Mouse (Mus musculus) kidney, adult 11 months (tissue): ENCODE results near the gene Zfp970.
"Not testable (repeated sequence)": the region's sequence is repeated elsewhere in the genome, so short reads cannot be mapped to it uniquely, and the experiment has no call there.

ENCODE experiments used
- DNase-seq: peaks from one replicate; pipeline ENCODE4 v3.0.0; 2022

The Zfp970 gene

GRCm38 (mm10) chr2:177464676-177465075, at the start of gene Zfp970:
Gene Zfp970, plus strand, starts transcription at chr2:177464733.
- peak; percentile 51 for DNase-seq

- not testable (repeated sequence) for DNase-seq
Observed at GRCm38 (mm10) chr2:177468222-177468621, 3.7 kb downstream of the Zfp970 start.

- DNase-seq, result not testable (repeated sequence)
Observed at GRCm38 (mm10) chr2:177472261-177472660, 7.7 kb downstream of the Zfp970 start.

- DNase-seq, result not testable (repeated sequence)
Observed at GRCm38 (mm10) chr2:177481971-177482370, 17.4 kb downstream of the Zfp970 start.

- not testable (repeated sequence) for DNase-seq
Observed at GRCm38 (mm10) chr2:177483238-177483948, 18.9 kb downstream of the Zfp970 start.

- DNase-seq, result peak; percentile 77
Observed at GRCm38 (mm10) chr2:177498067-177498466, 33.5 kb downstream of the Zfp970 start, which contains the start of gene Gm14403. Gene Gm14403, plus strand, starts transcription at chr2:177498215.

- DNase-seq, result not testable (repeated sequence)
Observed at GRCm38 (mm10) chr2:177499182-177499581, 34.6 kb downstream of the Zfp970 start.

GRCm38 (mm10) chr2:177505211-177505719, 40.7 kb downstream of the Zfp970 start:
- DNase-seq, result not testable (repeated sequence)

- DNase-seq, result not testable (repeated sequence)
Observed at GRCm38 (mm10) chr2:177511381-177511780, 46.8 kb downstream of the Zfp970 start.

GRCm38 (mm10) chr2:177511972-177512371, 47.4 kb downstream of the Zfp970 start:
- DNase-seq, result not testable (repeated sequence)

GRCm38 (mm10) chr2:177513991-177514479, 49.5 kb downstream of the Zfp970 start:
- DNase-seq, result not testable (repeated sequence)

GRCm38 (mm10) chr2:177517746-177518145, 53.2 kb downstream of the Zfp970 start:
- DNase-seq, result not testable (repeated sequence)

- DNase-seq, result not testable (repeated sequence)
Observed at GRCm38 (mm10) chr2:177518354-177518753, 53.8 kb downstream of the Zfp970 start.

- not testable (repeated sequence) for DNase-seq
Observed at GRCm38 (mm10) chr2:177518960-177519359, 54.4 kb downstream of the Zfp970 start.

GRCm38 (mm10) chr2:177520035-177520434, 55.5 kb downstream of the Zfp970 start:
- no peak for DNase-seq

- no peak for DNase-seq
Observed at GRCm38 (mm10) chr2:177523061-177523460, 58.5 kb downstream of the Zfp970 start.

GRCm38 (mm10) chr2:177523674-177524073, 59.1 kb downstream of the Zfp970 start:
- not testable (repeated sequence) for DNase-seq

GRCm38 (mm10) chr2:177524171-177524570, 59.6 kb downstream of the Zfp970 start:
- DNase-seq, result not testable (repeated sequence)
